Mouse (Mus musculus) thymus, postnatal 25 days (tissue): ENCODE results near the gene Slc25a21.

Source experiments
- DNase-seq: peaks from one replicate; pipeline ENCODE4 v3.0.0; 2022

Slc25a21 gene

GRCm38 (mm10) chr12:56873204-56873603, 324.1 kb downstream of the Slc25a21 start:
- DNase-seq = no peak

GRCm38 (mm10) chr12:56870569-56870968, 326.7 kb downstream of the Slc25a21 start:
- DNase-seq = no peak

GRCm38 (mm10) chr12:56863873-56864562, 333.3 kb downstream of the Slc25a21 start:
- DNase-seq = no peak

- no peak for DNase-seq
These were observed 344.6 kb downstream of the Slc25a21 start for GRCm38 (mm10) chr12:56852679-56853078.

- no peak for DNase-seq
These were observed 345.8 kb downstream of the Slc25a21 start for GRCm38 (mm10) chr12:56851464-56851863.

- no peak for DNase-seq
These were observed 367.3 kb downstream of the Slc25a21 start for GRCm38 (mm10) chr12:56829945-56830344.

- DNase-seq = no peak
These were observed 367.8 kb downstream of the Slc25a21 start for GRCm38 (mm10) chr12:56829455-56829883.

- DNase-seq = no peak
These were observed 369.4 kb downstream of the Slc25a21 start for GRCm38 (mm10) chr12:56827808-56828384.

GRCm38 (mm10) chr12:56824688-56825087, 372.6 kb downstream of the Slc25a21 start:
- DNase-seq = no peak

GRCm38 (mm10) chr12:56822122-56822521, 375.1 kb downstream of the Slc25a21 start:
- no peak for DNase-seq

GRCm38 (mm10) chr12:56820604-56821003, 376.7 kb downstream of the Slc25a21 start:
- DNase-seq = no peak

- no peak for DNase-seq
These were observed 389.8 kb downstream of the Slc25a21 start for GRCm38 (mm10) chr12:56807483-56807882.

- no peak for DNase-seq
These were observed 390.2 kb downstream of the Slc25a21 start for GRCm38 (mm10) chr12:56807078-56807477.

- DNase-seq = no peak
These were observed 392.8 kb downstream of the Slc25a21 start for GRCm38 (mm10) chr12:56804487-56804886.

GRCm38 (mm10) chr12:56798641-56799415, 398.4 kb downstream of the Slc25a21 start:
- DNase-seq = no peak

GRCm38 (mm10) chr12:56789236-56789635, 408.0 kb downstream of the Slc25a21 start:
- DNase-seq = no peak

- no peak for DNase-seq
These were observed 412.0 kb downstream of the Slc25a21 start for GRCm38 (mm10) chr12:56785250-56785649.

- DNase-seq = no peak
These were observed 416.1 kb downstream of the Slc25a21 start for GRCm38 (mm10) chr12:56781196-56781595.

- DNase-seq = no peak
These were observed 417.7 kb downstream of the Slc25a21 start for GRCm38 (mm10) chr12:56779621-56780020.

GRCm38 (mm10) chr12:56773941-56774340, 423.3 kb downstream of the Slc25a21 start:
- no peak for DNase-seq

- no peak for DNase-seq
These were observed 427.9 kb downstream of the Slc25a21 start for GRCm38 (mm10) chr12:56769421-56769820.

- DNase-seq = no peak
These were observed 429.8 kb downstream of the Slc25a21 start for GRCm38 (mm10) chr12:56767474-56767873.

- DNase-seq = no peak
These were observed 460.2 kb downstream of the Slc25a21 start for GRCm38 (mm10) chr12:56737104-56737503.

- DNase-seq = no peak
These were observed 469.6 kb downstream of the Slc25a21 start for GRCm38 (mm10) chr12:56727631-56728030.
